Mouse (Mus musculus): ENCODE measurements around the gene Stau1. TPM values are rescaled to one million over a fixed set of nuclear protein-coding genes. Genes with fewer than 3 reads are reported as not detected.

Stau1 gene
- total and polyA plus RNA-seq, 2 experiments from 2014 or later: 23.9 to 42.5 TPM

DNA sequence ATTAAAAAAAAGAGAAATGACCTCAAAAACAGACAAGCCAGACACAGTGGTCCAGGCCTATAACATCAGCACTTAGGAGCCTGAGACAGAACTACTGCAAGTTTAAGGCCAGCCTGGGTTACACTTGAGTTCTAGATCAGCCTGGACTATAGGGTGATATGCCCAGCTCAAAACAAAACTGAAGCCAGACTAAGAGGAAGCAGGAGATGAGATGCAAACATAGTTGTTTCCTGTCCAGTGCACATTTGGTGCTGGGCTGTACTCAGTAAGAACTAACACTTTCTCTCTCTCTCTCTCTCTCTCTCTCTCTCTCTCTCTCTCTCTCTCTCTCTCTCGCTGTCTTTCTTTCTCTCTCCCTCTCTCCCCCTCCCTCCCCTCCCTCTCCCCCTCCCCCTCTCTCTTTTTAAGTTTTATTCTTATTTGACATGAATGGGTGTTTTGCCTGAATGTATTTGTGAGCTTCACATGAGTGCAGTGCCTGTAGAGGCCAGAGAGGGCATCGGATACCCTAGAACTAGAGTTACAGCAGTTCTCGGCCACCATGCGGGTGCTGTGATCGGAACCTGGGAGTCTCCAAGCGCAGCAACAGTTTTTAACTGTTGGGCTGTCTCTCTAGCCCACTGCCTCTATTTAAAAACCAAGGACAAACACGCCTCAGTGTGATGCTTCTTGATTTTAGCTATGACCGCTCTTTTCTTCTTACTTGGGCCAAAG lies 95.2 kb downstream of the Stau1 start:
- 80% methylated on average over 8 of the region's 8 CpGs for WGBS
- ATAC-seq (ENCODE audit: insufficient read depth, low read depth) (no peak), DNase-seq (ENCODE audit: low spot score) (no peak)
- no peak overlapping the region for H3K4me3 ChIP-seq (ENCODE audit: low read depth, low read length)
- no peaks in the 10 kb centered on the region for H3K9me3 ChIP-seq (replicated peaks; ENCODE audit: control insufficient read depth, low read length)
- no peaks in the 10 kb centered on the region for H3K4me1 ChIP-seq (ENCODE audit: control insufficient read depth, insufficient read depth)
- no peak overlapping the region for H3K4me2 ChIP-seq (ENCODE audit: low read depth, low read length)
- H3K36me3 ChIP-seq (replicated peaks; ENCODE audit: control insufficient read depth, insufficient read depth, low read length): peaks cover 13% of the 10 kb centered on the region; the same call in 1 of the 2 replicates
- H3K9ac ChIP-seq (replicated peaks; ENCODE audit: low read depth, low read length): no peak overlapping the region
- no peak for TF ChIP-seq CTCF (IDR thresholded peaks at IDR 0.05; ENCODE audit: low read depth)
- TF ChIP-seq EP300 (IDR thresholded peaks at IDR 0.05; ENCODE audit: low read depth): no peak
- H3K27me3 ChIP-seq (ENCODE audit: control insufficient read depth, insufficient read depth, low read length): no peaks in the 10 kb centered on the region
- no peak overlapping the region for H3K27ac ChIP-seq (ENCODE audit: low read depth)

DNA sequence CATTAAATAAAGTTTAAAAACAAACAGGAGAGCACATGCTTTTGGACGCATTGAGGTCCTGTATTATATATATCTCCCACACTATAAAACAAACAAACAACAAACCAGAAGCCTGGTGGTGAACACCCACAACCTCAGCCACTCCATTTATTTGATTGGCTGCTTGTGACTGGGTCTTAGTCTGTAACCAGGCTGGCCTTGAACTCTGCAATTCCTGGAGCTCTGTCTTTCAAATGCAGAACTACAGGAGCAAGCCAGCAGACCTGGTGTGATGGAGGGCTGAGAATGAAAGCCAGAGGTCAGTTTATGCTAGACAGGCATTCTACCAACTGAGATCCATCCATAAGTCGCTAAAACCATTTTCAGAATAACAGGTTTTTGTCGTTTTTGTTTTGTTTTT lies 96.4 kb downstream of the Stau1 start:
- 71% methylated on average over 3 of the region's 3 CpGs for WGBS
- Histone ChIP-seq H3K36me3 (replicated peaks; ENCODE audit: control insufficient read depth, insufficient read depth, low read length) (peaks cover 23% of the 10 kb centered on the region), H3K9ac (replicated peaks; ENCODE audit: low read depth, low read length) (no peak overlapping the region), H3K4me2 (ENCODE audit: low read depth, low read length) (no peak overlapping the region), H3K4me1 (ENCODE audit: control insufficient read depth, insufficient read depth) (no peaks in the 10 kb centered on the region), H3K4me3 (ENCODE audit: low read depth, low read length) (no peak overlapping the region), H3K9me3 (replicated peaks; ENCODE audit: control insufficient read depth, low read length) (no peaks in the 10 kb centered on the region), H3K27me3 (ENCODE audit: control insufficient read depth, insufficient read depth, low read length) (no peaks in the 10 kb centered on the region), H3K27ac (ENCODE audit: low read depth) (no peak overlapping the region)
- ATAC-seq (ENCODE audit: insufficient read depth, low read depth) (no peak), DNase-seq (ENCODE audit: low spot score) (no peak)
- TF ChIP-seq CTCF (IDR thresholded peaks at IDR 0.05; ENCODE audit: low read depth): no peak
- no peak for TF ChIP-seq EP300 (IDR thresholded peaks at IDR 0.05; ENCODE audit: low read depth)

DNA sequence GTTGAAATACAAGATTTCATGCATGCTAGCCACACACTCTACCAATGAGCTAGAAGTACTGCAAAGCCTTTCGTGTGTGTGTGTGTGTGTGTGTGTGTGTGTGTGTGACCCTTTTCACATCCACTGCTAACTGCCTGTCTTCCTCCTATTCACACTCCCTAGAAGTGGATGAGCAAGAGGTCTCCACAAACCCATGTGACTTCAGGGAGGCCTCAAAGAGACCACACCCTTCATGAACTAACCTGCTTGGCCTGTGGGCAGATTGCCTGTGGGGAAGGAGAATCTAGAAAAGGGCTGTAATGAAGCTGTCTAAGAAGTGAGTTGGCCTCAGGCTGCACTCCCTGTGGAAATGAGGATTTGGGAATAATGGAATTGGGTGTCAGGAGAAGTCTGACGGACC lies 96.9 kb downstream of the Stau1 start:
- no peak for ATAC-seq (ENCODE audit: insufficient read depth, low read depth)
- no peaks in the 10 kb centered on the region for H3K4me1 ChIP-seq (ENCODE audit: control insufficient read depth, insufficient read depth)

More for the DNA sequence above, 96.9 kb downstream of the Stau1 start:
- 89% methylated on average over 2 of the region's 2 CpGs for WGBS
- Histone ChIP-seq H3K9me3 (replicated peaks; ENCODE audit: control insufficient read depth, low read length) (no peaks in the 10 kb centered on the region), H3K9ac (replicated peaks; ENCODE audit: low read depth, low read length) (no peak overlapping the region), H3K4me3 (ENCODE audit: low read depth, low read length) (no peak overlapping the region), H3K36me3 (replicated peaks; ENCODE audit: control insufficient read depth, insufficient read depth, low read length) (peaks cover 29% of the 10 kb centered on the region), H3K4me2 (ENCODE audit: low read depth, low read length) (no peak overlapping the region), H3K27ac (ENCODE audit: low read depth) (no peak overlapping the region), H3K27me3 (ENCODE audit: control insufficient read depth, insufficient read depth, low read length) (no peaks in the 10 kb centered on the region)
- TF ChIP-seq CTCF (IDR thresholded peaks at IDR 0.05; ENCODE audit: low read depth) (no peak), EP300 (IDR thresholded peaks at IDR 0.05; ENCODE audit: low read depth) (no peak)
- no peak for DNase-seq (ENCODE audit: low spot score)

Other genes starting within 250 kb of the Stau1 start
- 5.6 and 6.2 TPM in 2 replicates for gene Trp53rkb, start 203.8 kb downstream of the Stau1 start, total RNA-seq (2014; rRNA removed; ENCODE audit: low replicate concordance)
- 3.9 TPM in 2 replicates for gene Trp53rkb, start 203.8 kb downstream of the Stau1 start, polyA plus RNA-seq (2015; fragmentation: Nextera tagmentation; extraction: Ambion mirVana)
- 15.4 and 15.5 TPM in 2 replicates for gene Arfgef2, start 190.7 kb downstream of the Stau1 start, total RNA-seq (2014; rRNA removed; ENCODE audit: low replicate concordance)
- gene Arfgef2, start 190.7 kb downstream of the Stau1 start, polyA plus RNA-seq (2015; fragmentation: Nextera tagmentation; extraction: Ambion mirVana): 4.2 and 5.2 TPM in 2 replicates
- gene Cse1l, start 90.3 kb downstream of the Stau1 start, total RNA-seq (2014; rRNA removed; ENCODE audit: low replicate concordance): 62.5 and 64.2 TPM in 2 replicates
- gene Cse1l, start 90.3 kb downstream of the Stau1 start, polyA plus RNA-seq (2015; fragmentation: Nextera tagmentation; extraction: Ambion mirVana): 38.8 and 41.2 TPM in 2 replicates
- gene Ddx27, start 18.9 kb upstream of the Stau1 start, total RNA-seq (2014; rRNA removed; ENCODE audit: low replicate concordance): 11.1 and 13.9 TPM in 2 replicates
- 17.2 and 17.3 TPM in 2 replicates for gene Ddx27, start 18.9 kb upstream of the Stau1 start, polyA plus RNA-seq (2015; fragmentation: Nextera tagmentation; extraction: Ambion mirVana)
- gene Znfx1, start 66.7 kb upstream of the Stau1 start, total RNA-seq (2014; rRNA removed; ENCODE audit: low replicate concordance): 25.0 and 35.4 TPM in 2 replicates
- gene Znfx1, start 66.7 kb upstream of the Stau1 start, polyA plus RNA-seq (2015; fragmentation: Nextera tagmentation; extraction: Ambion mirVana): 6.0 and 6.9 TPM in 2 replicates
- gene Kcnb1, start 193.9 kb upstream of the Stau1 start, total RNA-seq (2014; rRNA removed; ENCODE audit: low replicate concordance): 4.8 and 7.1 TPM in 2 replicates
- gene Kcnb1, start 193.9 kb upstream of the Stau1 start, polyA plus RNA-seq (2015; fragmentation: Nextera tagmentation; extraction: Ambion mirVana): 1.7 TPM in 2 replicates
- 38.6 and 60.0 TPM in 2 replicates for gene Ptgis, start 244.3 kb upstream of the Stau1 start, total RNA-seq (2014; rRNA removed; ENCODE audit: low replicate concordance)
- 20.8 and 22.6 TPM in 2 replicates for gene Ptgis, start 244.3 kb upstream of the Stau1 start, polyA plus RNA-seq (2015; fragmentation: Nextera tagmentation; extraction: Ambion mirVana)